Mouse (Mus musculus): ENCODE measurements around the gene Tecpr2. TPM values are rescaled to one million over a fixed set of nuclear protein-coding genes. Genes with fewer than 3 reads are reported as not detected.
A peak's percentile ranks its signal among the peaks of the same experiment; 100 is the strongest.

The Tecpr2 gene
- polyA plus RNA-seq, 1 experiment from 2014 or later: 7.6 TPM

- no peak overlapping the region for H3K27ac ChIP-seq (replicated peaks; ENCODE audit: low read depth, low read length)
- H3K27me3 ChIP-seq (ENCODE audit: control insufficient read depth, insufficient read depth, low read length): no peaks in the 10 kb centered on the region
- H3K4me2 ChIP-seq (ENCODE audit: low read length): no peak overlapping the region
- no peak for ATAC-seq (ENCODE audit: low FRiP score, low TSS enrichment)
- DNase-seq: no peak
- H3K4me3 ChIP-seq (replicated peaks; ENCODE audit: low read depth, low read length): no peak overlapping the region
- H3K4me1 ChIP-seq (ENCODE audit: control insufficient read depth, insufficient read depth, low read length): peaks cover 5% of the 10 kb centered on the region; the same call in 1 of the 2 replicates
- H3K36me3 ChIP-seq (ENCODE audit: control insufficient read depth, insufficient read depth, low read length): peaks cover 31% of the 10 kb centered on the region
- H3K9ac ChIP-seq (replicated peaks; ENCODE audit: low read length): no peak overlapping the region
- WGBS: 92% methylated on average over 2 of the region's 2 CpGs
- no peaks in the 10 kb centered on the region for H3K9me3 ChIP-seq (ENCODE audit: control insufficient read depth, low read length)
These were observed 3.8 kb upstream of the Tecpr2 start for GRCm38 (mm10) chr12:110885251-110885650.

- no peak overlapping the region for H3K27ac ChIP-seq (replicated peaks; ENCODE audit: low read depth, low read length)
- peak overlapping the region; percentile 91 for H3K4me2 ChIP-seq (ENCODE audit: low read length)
- 44% methylated on average over 12 of the region's 12 CpGs for WGBS
- peak overlapping the region; percentile 86 for H3K9ac ChIP-seq (replicated peaks; ENCODE audit: low read length)
- H3K36me3 ChIP-seq (ENCODE audit: control insufficient read depth, insufficient read depth, low read length): peaks cover 9% of the 10 kb centered on the region
- H3K9me3 ChIP-seq (ENCODE audit: control insufficient read depth, low read length): no peaks in the 10 kb centered on the region
- peak overlapping the region; percentile 83 for H3K4me3 ChIP-seq (replicated peaks; ENCODE audit: low read depth, low read length)
- H3K27me3 ChIP-seq (ENCODE audit: control insufficient read depth, insufficient read depth, low read length): no peaks in the 10 kb centered on the region
- no peak for ATAC-seq (ENCODE audit: low FRiP score, low TSS enrichment)
- DNase-seq: no peak
- H3K4me1 ChIP-seq (ENCODE audit: control insufficient read depth, insufficient read depth, low read length): peaks cover 5% of the 10 kb centered on the region; the same call in 1 of the 2 replicates
These were observed 958 bp upstream of the Tecpr2 start for GRCm38 (mm10) chr12:110888106-110888505.

GRCm38 (mm10) chr12:110888606-110889005 lies 458 bp upstream of the Tecpr2 start:
- 0% methylated on average over 24 of the region's 25 CpGs for WGBS

GRCm38 (mm10) chr12:110891887-110892286 lies 2.8 kb downstream of the Tecpr2 start:
- ATAC-seq (ENCODE audit: low FRiP score, low TSS enrichment): no peak

More at GRCm38 (mm10) chr12:110888606-110889005, 458 bp upstream of the Tecpr2 start:
- H3K36me3 ChIP-seq (ENCODE audit: control insufficient read depth, insufficient read depth, low read length): peaks cover 6% of the 10 kb centered on the region
- DNase-seq (no peak), ATAC-seq (ENCODE audit: low FRiP score, low TSS enrichment) (no peak; the same call in 1 of the 2 replicates)
- no peaks in the 10 kb centered on the region for H3K27me3 ChIP-seq (ENCODE audit: control insufficient read depth, insufficient read depth, low read length)
- peak overlapping the region; percentile 83 for H3K4me3 ChIP-seq (replicated peaks; ENCODE audit: low read depth, low read length)
- H3K27ac ChIP-seq (replicated peaks; ENCODE audit: low read depth, low read length): no peak overlapping the region
- H3K9ac ChIP-seq (replicated peaks; ENCODE audit: low read length): peak overlapping the region; percentile 86
- peaks cover 5% of the 10 kb centered on the region; the same call in 1 of the 2 replicates for H3K4me1 ChIP-seq (ENCODE audit: control insufficient read depth, insufficient read depth, low read length)
- peak overlapping the region; percentile 91 for H3K4me2 ChIP-seq (ENCODE audit: low read length)
- H3K9me3 ChIP-seq (ENCODE audit: control insufficient read depth, low read length): no peaks in the 10 kb centered on the region

GRCm38 (mm10) chr12:110902106-110902505 lies 13.0 kb downstream of the Tecpr2 start:
- ATAC-seq (ENCODE audit: low FRiP score, low TSS enrichment) (no peak), DNase-seq (no peak)
- Histone ChIP-seq H3K9me3 (ENCODE audit: control insufficient read depth, low read length) (no peaks in the 10 kb centered on the region), H3K9ac (replicated peaks; ENCODE audit: low read length) (no peak overlapping the region), H3K4me2 (ENCODE audit: low read length) (no peak overlapping the region), H3K4me1 (ENCODE audit: control insufficient read depth, insufficient read depth, low read length) (no peaks in the 10 kb centered on the region), H3K27ac (replicated peaks; ENCODE audit: low read depth, low read length) (no peak overlapping the region), H3K4me3 (replicated peaks; ENCODE audit: low read depth, low read length) (no peak overlapping the region), H3K36me3 (ENCODE audit: control insufficient read depth, insufficient read depth, low read length) (peaks cover 16% of the 10 kb centered on the region; the same call in 1 of the 2 replicates), H3K27me3 (ENCODE audit: control insufficient read depth, insufficient read depth, low read length) (no peaks in the 10 kb centered on the region)
- WGBS: 79% methylated on average over 4 of the region's 4 CpGs

More at GRCm38 (mm10) chr12:110891887-110892286, 2.8 kb downstream of the Tecpr2 start:
- Histone ChIP-seq H3K4me2 (ENCODE audit: low read length) (no peak overlapping the region), H3K27ac (replicated peaks; ENCODE audit: low read depth, low read length) (no peak overlapping the region), H3K36me3 (ENCODE audit: control insufficient read depth, insufficient read depth, low read length) (0 out of 2 replicates have a peak, but pooled peaks cover 6% of the 10 kb centered on the region), H3K4me3 (replicated peaks; ENCODE audit: low read depth, low read length) (no peak overlapping the region), H3K4me1 (ENCODE audit: control insufficient read depth, insufficient read depth, low read length) (peaks cover 5% of the 10 kb centered on the region; the same call in 1 of the 2 replicates), H3K27me3 (ENCODE audit: control insufficient read depth, insufficient read depth, low read length) (no peaks in the 10 kb centered on the region), H3K9ac (replicated peaks; ENCODE audit: low read length) (no peak overlapping the region), H3K9me3 (ENCODE audit: control insufficient read depth, low read length) (no peaks in the 10 kb centered on the region)
- whole genome bisulfite sequencing: 100% methylated on average over 1 of the region's 1 CpGs
- no peak for DNase-seq

- Histone ChIP-seq H3K4me1 (ENCODE audit: control insufficient read depth, insufficient read depth, low read length) (no peaks in the 10 kb centered on the region), H3K4me3 (replicated peaks; ENCODE audit: low read depth, low read length) (no peak overlapping the region), H3K9ac (replicated peaks; ENCODE audit: low read length) (no peak overlapping the region), H3K36me3 (ENCODE audit: control insufficient read depth, insufficient read depth, low read length) (peaks cover 16% of the 10 kb centered on the region; the same call in 1 of the 2 replicates), H3K9me3 (ENCODE audit: control insufficient read depth, low read length) (no peaks in the 10 kb centered on the region), H3K27me3 (ENCODE audit: control insufficient read depth, insufficient read depth, low read length) (no peaks in the 10 kb centered on the region), H3K4me2 (ENCODE audit: low read length) (no peak overlapping the region), H3K27ac (replicated peaks; ENCODE audit: low read depth, low read length) (no peak overlapping the region)
- ATAC-seq (ENCODE audit: low FRiP score, low TSS enrichment) (no peak), DNase-seq (no peak)
- 95% methylated on average over 2 of the region's 2 CpGs for WGBS
These were observed 14.5 kb downstream of the Tecpr2 start for GRCm38 (mm10) chr12:110903536-110903935.

GRCm38 (mm10) chr12:110907845-110908244 lies 18.8 kb downstream of the Tecpr2 start:
- no peak overlapping the region for H3K9ac ChIP-seq (replicated peaks; ENCODE audit: low read length)
- H3K36me3 ChIP-seq (ENCODE audit: control insufficient read depth, insufficient read depth, low read length): 0 out of 2 replicates have a peak, but pooled peaks cover 1% of the 10 kb centered on the region
- ATAC-seq (ENCODE audit: low FRiP score, low TSS enrichment): no peak
- no peaks in the 10 kb centered on the region for H3K27me3 ChIP-seq (ENCODE audit: control insufficient read depth, insufficient read depth, low read length)
- no peak overlapping the region for H3K27ac ChIP-seq (replicated peaks; ENCODE audit: low read depth, low read length)
- H3K4me3 ChIP-seq (replicated peaks; ENCODE audit: low read depth, low read length): no peak overlapping the region
- no peaks in the 10 kb centered on the region for H3K9me3 ChIP-seq (ENCODE audit: control insufficient read depth, low read length)
- H3K4me1 ChIP-seq (ENCODE audit: control insufficient read depth, insufficient read depth, low read length): no peaks in the 10 kb centered on the region
- 88% methylated on average over 3 of the region's 3 CpGs for WGBS
- H3K4me2 ChIP-seq (ENCODE audit: low read length): no peak overlapping the region
- DNase-seq: no peak

GRCm38 (mm10) chr12:110909962-110910361 lies 20.9 kb downstream of the Tecpr2 start:
- Histone ChIP-seq H3K4me1 (ENCODE audit: control insufficient read depth, insufficient read depth, low read length) (no peaks in the 10 kb centered on the region), H3K4me3 (replicated peaks; ENCODE audit: low read depth, low read length) (no peak overlapping the region), H3K27me3 (ENCODE audit: control insufficient read depth, insufficient read depth, low read length) (no peaks in the 10 kb centered on the region), H3K27ac (replicated peaks; ENCODE audit: low read depth, low read length) (no peak overlapping the region), H3K36me3 (ENCODE audit: control insufficient read depth, insufficient read depth, low read length) (0 out of 2 replicates have a peak, but pooled peaks cover under 1% of the 10 kb centered on the region), H3K4me2 (ENCODE audit: low read length) (no peak overlapping the region), H3K9ac (replicated peaks; ENCODE audit: low read length) (no peak overlapping the region), H3K9me3 (ENCODE audit: control insufficient read depth, low read length) (no peaks in the 10 kb centered on the region)
- ATAC-seq (ENCODE audit: low FRiP score, low TSS enrichment) (no peak), DNase-seq (no peak)
- 93% methylated on average over 2 of the region's 2 CpGs for WGBS

- no peaks in the 10 kb centered on the region for H3K4me1 ChIP-seq (ENCODE audit: control insufficient read depth, insufficient read depth, low read length)
- 94% methylated on average over 9 of the region's 9 CpGs for WGBS
These were observed 26.7 kb downstream of the Tecpr2 start for GRCm38 (mm10) chr12:110915761-110916160.

More at GRCm38 (mm10) chr12:110915761-110916160, 26.7 kb downstream of the Tecpr2 start:
- no peak overlapping the region for H3K27ac ChIP-seq (replicated peaks; ENCODE audit: low read depth, low read length)
- no peak overlapping the region for H3K9ac ChIP-seq (replicated peaks; ENCODE audit: low read length)
- H3K27me3 ChIP-seq (ENCODE audit: control insufficient read depth, insufficient read depth, low read length): no peaks in the 10 kb centered on the region
- ATAC-seq (ENCODE audit: low FRiP score, low TSS enrichment) (no peak), DNase-seq (no peak)
- peaks cover 32% of the 10 kb centered on the region for H3K36me3 ChIP-seq (ENCODE audit: control insufficient read depth, insufficient read depth, low read length)
- H3K4me3 ChIP-seq (replicated peaks; ENCODE audit: low read depth, low read length): no peak overlapping the region
- H3K9me3 ChIP-seq (ENCODE audit: control insufficient read depth, low read length): no peaks in the 10 kb centered on the region
- H3K4me2 ChIP-seq (ENCODE audit: low read length): no peak overlapping the region
